33 mouse cellular contexts compared by ENCODE assay signal in the genomic region with DNA sequence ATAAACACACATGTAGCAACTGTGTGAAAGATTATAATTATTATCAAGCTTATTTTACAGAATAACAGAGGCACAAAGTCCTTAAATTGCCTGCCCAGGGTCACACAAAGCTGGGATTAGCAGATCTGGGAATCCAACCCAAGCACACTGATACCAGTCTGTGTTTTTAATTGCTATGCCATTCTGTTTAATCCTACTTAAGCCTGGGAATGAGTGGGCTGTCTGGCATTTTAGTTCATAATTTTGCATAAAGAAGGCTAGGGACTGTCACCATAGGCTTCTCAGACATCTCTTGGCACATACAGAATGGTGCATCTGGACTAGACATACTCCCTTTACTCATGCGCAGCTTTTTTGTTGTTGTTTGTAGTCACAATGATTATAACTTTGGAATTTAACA.
DNase-seq lines count a peak whose midpoint lies in the region; ATAC-seq and TF ChIP-seq lines count a peak whose summit lies in the region.
"Had no signal": no experiment of that assay in that cellular context is flagged by ENCODE, and none has a peak within 500 bp of the region (broad histone marks: within the 10 kb centered on the region; RNA-seq: fewer than 3 reads in every experiment).

No protein-coding gene starts in this region.

- H3K27me3 ChIP-seq in forebrain, embryonic 14.5 days (replicated peaks; ENCODE audit: control insufficient read depth, insufficient read depth, low read length) = no peaks in the 10 kb centered on the region
- no peaks in the 10 kb centered on the region for H3K27me3 ChIP-seq in forebrain, embryonic 10.5 days (ENCODE audit: poor library complexity, severe bottlenecking)
- H3K27me3 ChIP-seq in midbrain, embryonic 11.5 days (ENCODE audit: control insufficient read depth, insufficient read depth, low read length) = no peaks in the 10 kb centered on the region
- H3K27me3 ChIP-seq in midbrain, postnatal 0 days (ENCODE audit: insufficient read depth, low read length) = no peaks in the 10 kb centered on the region
- H3K27me3 ChIP-seq: CH12.LX; embryonic facial prominence, embryonic 13.5 days; heart, embryonic 12.5 days; heart, embryonic 15.5 days; hindbrain, embryonic 13.5 days; intestine, embryonic 15.5 days; Patski had no signal

- H3K36me3 ChIP-seq in forebrain, embryonic 14.5 days (ENCODE audit: control insufficient read depth, insufficient read depth, low read length) = no peaks in the 10 kb centered on the region
- no peaks in the 10 kb centered on the region for H3K36me3 ChIP-seq in forebrain, embryonic 10.5 days (replicated peaks)
- no peaks in the 10 kb centered on the region for H3K36me3 ChIP-seq in midbrain, embryonic 11.5 days (ENCODE audit: control insufficient read depth, insufficient read depth, low read length)
- H3K36me3 ChIP-seq in midbrain, postnatal 0 days (ENCODE audit: insufficient read depth, low read length) = no peaks in the 10 kb centered on the region
- H3K36me3 ChIP-seq: embryonic facial prominence, embryonic 10.5 days; embryonic facial prominence, embryonic 13.5 days; G1E; heart, embryonic 12.5 days; heart, embryonic 15.5 days; hindbrain, embryonic 10.5 days; hindbrain, embryonic 13.5 days; intestine, embryonic 15.5 days had no signal

- no peaks in the 10 kb centered on the region for H3K9me3 ChIP-seq in forebrain, embryonic 14.5 days (replicated peaks; ENCODE audit: control insufficient read depth, low read length)
- no peaks in the 10 kb centered on the region for H3K9me3 ChIP-seq in forebrain, embryonic 10.5 days
- no peaks in the 10 kb centered on the region for H3K9me3 ChIP-seq in midbrain, embryonic 11.5 days (ENCODE audit: control insufficient read depth, low read length)
- H3K9me3 ChIP-seq in midbrain, postnatal 0 days (ENCODE audit: low read length) = no peaks in the 10 kb centered on the region
- H3K9me3 ChIP-seq: embryonic facial prominence, embryonic 10.5 days; embryonic facial prominence, embryonic 13.5 days; heart, embryonic 12.5 days; heart, embryonic 15.5 days; hindbrain, embryonic 10.5 days; hindbrain, embryonic 13.5 days; intestine, embryonic 15.5 days had no signal

- no peak overlapping the region for H3K4me3 ChIP-seq in forebrain, embryonic 14.5 days (ENCODE audit: low read depth, low read length)
- H3K4me3 ChIP-seq in forebrain, embryonic 10.5 days = no peak overlapping the region
- no peak overlapping the region for H3K4me3 ChIP-seq in midbrain, embryonic 11.5 days (ENCODE audit: low read depth, low read length)
- no peak overlapping the region for H3K4me3 ChIP-seq in midbrain, postnatal 0 days (ENCODE audit: low read depth, low read length)
- H3K4me3 ChIP-seq: embryonic facial prominence, embryonic 10.5 days; embryonic facial prominence, embryonic 13.5 days; erythroblast, embryonic 14.5 days; gastrocnemius, adult 2 months; heart, embryonic 12.5 days; heart, embryonic 15.5 days; hindbrain, embryonic 10.5 days; hindbrain, embryonic 13.5 days; intestine, embryonic 15.5 days had no signal

- H3K27ac ChIP-seq in forebrain, embryonic 14.5 days (ENCODE audit: low read depth, low read length) = no peak overlapping the region
- no peak overlapping the region for H3K27ac ChIP-seq in forebrain, embryonic 10.5 days
- H3K27ac ChIP-seq in midbrain, embryonic 11.5 days (ENCODE audit: low read depth, low read length) = no peak overlapping the region
- H3K27ac ChIP-seq in midbrain, postnatal 0 days (ENCODE audit: low read depth, low read length) = no peak overlapping the region
- H3K27ac ChIP-seq: embryonic facial prominence, embryonic 10.5 days; embryonic facial prominence, embryonic 13.5 days; gastrocnemius, adult 2 months; heart, embryonic 15.5 days; hindbrain, embryonic 10.5 days; hindbrain, embryonic 13.5 days; intestine, embryonic 15.5 days had no signal

- peak; percentile 84; the same call in 1 of the 2 replicates for ATAC-seq in forebrain, embryonic 14.5 days
- ATAC-seq in midbrain, embryonic 11.5 days (ENCODE audit: low FRiP score) = peak; percentile 46; the same call in 1 of the 2 replicates
- no peak for ATAC-seq in midbrain, postnatal 0 days (ENCODE audit: low FRiP score)
- ATAC-seq: hindbrain, embryonic 16.5 days; intestine, embryonic 15.5 days; Patski had no signal

- no peaks in the 10 kb centered on the region for H3K4me1 ChIP-seq in forebrain, embryonic 14.5 days (ENCODE audit: control insufficient read depth, insufficient read depth, low read length)
- peaks cover 19% of the 10 kb centered on the region for H3K4me1 ChIP-seq in forebrain, embryonic 10.5 days
- H3K4me1 ChIP-seq in midbrain, embryonic 11.5 days (ENCODE audit: control insufficient read depth, insufficient read depth, low read length) = peaks cover 2% of the 10 kb centered on the region; the same call in 1 of the 2 replicates
- H3K4me1 ChIP-seq in midbrain, postnatal 0 days (ENCODE audit: insufficient read depth, low read length) = no peaks in the 10 kb centered on the region
- H3K4me1 ChIP-seq: embryonic facial prominence, embryonic 10.5 days; embryonic facial prominence, embryonic 13.5 days; heart, embryonic 12.5 days; heart, embryonic 15.5 days; hindbrain, embryonic 10.5 days; hindbrain, embryonic 13.5 days; intestine, embryonic 15.5 days had no signal

- WGBS in forebrain, embryonic 14.5 days = 55% methylated on average over 1 of the region's 1 CpGs
- 91% methylated on average over 1 of the region's 1 CpGs for WGBS in forebrain, embryonic 10.5 days
- 86% methylated on average over 1 of the region's 1 CpGs for WGBS in midbrain, embryonic 11.5 days
- WGBS in midbrain, postnatal 0 days = 80% methylated on average over 1 of the region's 1 CpGs

- DNase-seq in forebrain, embryonic 14.5 days (ENCODE audit: low spot score) = peak; percentile 55
- no peak for DNase-seq in forebrain, embryonic 10.5 days (ENCODE audit: extremely low spot score, low spot score)
- no peak for DNase-seq in midbrain, embryonic 11.5 days (ENCODE audit: low spot score, missing footprints)
- DNase-seq in midbrain, postnatal 0 days (ENCODE audit: low spot score) = no peak
- peak; percentile 67 for DNase-seq in retina, postnatal 1 day
- no peak for DNase-seq in retina, embryonic 14.5 days (ENCODE audit: low spot score)
- peak; percentile 13 for DNase-seq in retina, postnatal 7 days (ENCODE audit: low read depth, low spot score)
- DNase-seq in kidney, postnatal 10 days = no peak
- DNase-seq: adrenal gland, postnatal 10 days; adrenal gland, postnatal 36 days; B cell, adult 2 months; cerebellum, adult 11 months; cerebellum, adult 2 months; cerebellum, postnatal 10 days; cerebellum, postnatal 36 days; embryo, embryonic 11 days; gastrocnemius, adult 2 months; gastrocnemius, postnatal 14 days; heart, adult 11 months; heart, postnatal 10 days; heart, postnatal 36 days had no signal

- H3K9ac ChIP-seq in forebrain, embryonic 14.5 days (ENCODE audit: low read length) = no peak overlapping the region
- no peak overlapping the region for H3K9ac ChIP-seq in midbrain, embryonic 11.5 days (ENCODE audit: low read length)
- H3K9ac ChIP-seq in midbrain, postnatal 0 days (replicated peaks; ENCODE audit: low read length, poor library complexity, severe bottlenecking) = no peak overlapping the region
- H3K9ac ChIP-seq: embryonic facial prominence, embryonic 13.5 days; heart, embryonic 12.5 days; heart, embryonic 15.5 days; hindbrain, embryonic 13.5 days; intestine, embryonic 15.5 days had no signal

- no peak for TF ChIP-seq CTCF in midbrain, postnatal 0 days (IDR thresholded peaks at IDR 0.05)

- H3K4me2 ChIP-seq in forebrain, embryonic 14.5 days (ENCODE audit: low read length) = no peak overlapping the region
- no peak overlapping the region for H3K4me2 ChIP-seq in midbrain, embryonic 11.5 days
- H3K4me2 ChIP-seq in midbrain, postnatal 0 days (ENCODE audit: low read depth, low read length, poor library complexity, severe bottlenecking) = no peak overlapping the region
- H3K4me2 ChIP-seq: embryonic facial prominence, embryonic 13.5 days; heart, embryonic 12.5 days; heart, embryonic 15.5 days; hindbrain, embryonic 13.5 days; intestine, embryonic 15.5 days had no signal

Comparison
In these comparisons a context has a peak if more than half of its experiments do, and no peak if none do; other contexts are left out.
1. DNase-seq: peak in forebrain, embryonic 14.5 days (single experiment), retina, postnatal 1 day (single experiment) and retina, postnatal 7 days (single experiment); none in forebrain, embryonic 10.5 days (single experiment), midbrain, embryonic 11.5 days (single experiment), midbrain, postnatal 0 days (single experiment), retina, embryonic 14.5 days (single experiment) and kidney, postnatal 10 days (single experiment).